ENCODE assay signal across 8 mouse cellular contexts in the genomic region with DNA sequence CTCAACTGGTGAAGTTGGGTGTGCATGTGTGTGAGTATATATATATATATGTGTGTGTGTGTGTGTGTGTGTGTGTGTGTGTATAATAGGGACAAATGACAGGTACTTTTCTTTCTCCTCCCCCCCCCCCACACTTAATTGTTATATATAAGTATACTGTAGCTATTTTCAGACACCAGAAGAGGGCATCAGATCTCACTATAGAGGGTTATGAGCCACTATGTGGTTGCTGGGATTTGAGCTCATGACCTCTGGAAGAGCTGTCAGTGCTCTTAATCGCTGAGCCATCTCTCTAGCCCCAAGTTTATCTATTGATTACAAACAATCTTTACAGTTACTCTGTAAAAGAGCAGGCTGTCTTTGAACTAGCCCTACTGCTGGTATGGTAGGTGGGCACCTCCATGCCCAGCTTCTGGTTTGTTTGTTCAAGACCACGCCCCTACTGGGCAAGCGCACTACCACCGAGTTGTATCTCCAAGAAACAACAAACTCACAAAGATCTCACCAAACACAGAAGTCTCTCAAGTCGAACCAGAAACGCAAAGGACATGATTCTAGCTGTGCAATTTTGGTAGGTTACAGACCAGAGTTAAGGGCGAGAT. TPM values are rescaled to one million over a fixed set of nuclear protein-coding genes. Genes with fewer than 3 reads are reported as not detected.
A peak's percentile ranks its signal among the peaks of the same experiment; 100 is the strongest.
DNase-seq lines count a peak whose midpoint lies in the region; ATAC-seq and TF ChIP-seq lines count a peak whose summit lies in the region.

No protein-coding gene starts in this region.

- no peak overlapping the region for H3K9ac ChIP-seq in kidney, embryonic 14.5 days (ENCODE audit: low read depth, low read length)
- peak overlapping the region; percentile 43 for H3K9ac ChIP-seq in hindbrain, embryonic 16.5 days (ENCODE audit: low read depth, low read length)
- peak overlapping the region; percentile 30; the same call in 1 of the 2 replicates for H3K9ac ChIP-seq in midbrain, embryonic 16.5 days (ENCODE audit: low read depth, low read length)

- H3K4me3 ChIP-seq in kidney, embryonic 14.5 days (ENCODE audit: low read length), result peak overlapping the region; percentile 87
- H3K4me3 ChIP-seq in bone marrow macrophage, adult 2 months (ENCODE audit: insufficient read depth, low read length), result peak overlapping the region; percentile 67
- H3K4me3 ChIP-seq in hindbrain, embryonic 16.5 days (ENCODE audit: low read length), result peak overlapping the region; percentile 83
- peak overlapping the region; percentile 59 for H3K4me3 ChIP-seq in midbrain, embryonic 16.5 days (ENCODE audit: low read depth, low read length)

- TF ChIP-seq CTCF in bone marrow macrophage, adult 2 months (IDR thresholded peaks at IDR 0.05; ENCODE audit: low read depth, low read length), result no peak

- H3K27ac ChIP-seq in kidney, embryonic 14.5 days (ENCODE audit: low read depth, low read length), result 0 out of 2 replicates have a peak overlapping the region, but pooled peaks have one; percentile 37
- peak overlapping the region; percentile 63 for H3K27ac ChIP-seq in bone marrow macrophage, adult 2 months (ENCODE audit: insufficient read depth, low read depth, low read length)
- H3K27ac ChIP-seq in hindbrain, embryonic 16.5 days (ENCODE audit: low read depth, low read length), result peak overlapping the region; percentile 70
- peak overlapping the region; percentile 79 for H3K27ac ChIP-seq in midbrain, embryonic 16.5 days (ENCODE audit: low read length)

- no peak for DNase-seq in kidney, postnatal 36 days
- DNase-seq in urinary bladder, postnatal 36 days (ENCODE audit: low spot score in 2 of 2), result no peak
- no peak for DNase-seq in layer of hippocampus, postnatal 25 days (ENCODE audit: extremely low spot score in 1 of 2, low spot score in 1 of 2)
- DNase-seq in adrenal gland, postnatal 36 days, result no peak

- peak overlapping the region; percentile 72 for H3K4me2 ChIP-seq in kidney, embryonic 14.5 days (replicated peaks; ENCODE audit: low read depth, low read length)
- H3K4me2 ChIP-seq in hindbrain, embryonic 16.5 days (ENCODE audit: low read length), result peak overlapping the region; percentile 76
- H3K4me2 ChIP-seq in midbrain, embryonic 16.5 days (ENCODE audit: low read length), result peak overlapping the region; percentile 77

- H3K4me1 ChIP-seq in kidney, embryonic 14.5 days (ENCODE audit: control insufficient read depth, insufficient read depth, low read length), result peaks cover 14% of the 10 kb centered on the region
- peaks cover 7% of the 10 kb centered on the region for H3K4me1 ChIP-seq in bone marrow macrophage, adult 2 months (ENCODE audit: control insufficient read depth, insufficient read depth, low read length)
- peaks cover 17% of the 10 kb centered on the region for H3K4me1 ChIP-seq in hindbrain, embryonic 16.5 days (ENCODE audit: control insufficient read depth, insufficient read depth, low read depth, low read length)
- peaks cover 20% of the 10 kb centered on the region for H3K4me1 ChIP-seq in midbrain, embryonic 16.5 days (ENCODE audit: control insufficient read depth, insufficient read depth, low read length)

- ATAC-seq in kidney, embryonic 14.5 days (ENCODE audit: low FRiP score, low TSS enrichment), result peak; percentile 58; the same call in 1 of the 2 replicates
- peak; percentile 78 for ATAC-seq in hindbrain, embryonic 16.5 days
- peak; percentile 76 for ATAC-seq in midbrain, embryonic 16.5 days

- peaks cover 14% of the 10 kb centered on the region; the same call in 1 of the 2 replicates for H3K36me3 ChIP-seq in kidney, embryonic 14.5 days (ENCODE audit: control insufficient read depth, insufficient read depth, low read length)
- H3K36me3 ChIP-seq in hindbrain, embryonic 16.5 days (ENCODE audit: control insufficient read depth, insufficient read depth, low read length), result peaks cover 3% of the 10 kb centered on the region; the same call in 1 of the 2 replicates
- H3K36me3 ChIP-seq in midbrain, embryonic 16.5 days (ENCODE audit: control insufficient read depth, insufficient read depth, low read length), result no peaks in the 10 kb centered on the region

- no peaks in the 10 kb centered on the region for H3K9me3 ChIP-seq in kidney, embryonic 14.5 days (ENCODE audit: control insufficient read depth, low read length)
- no peaks in the 10 kb centered on the region for H3K9me3 ChIP-seq in hindbrain, embryonic 16.5 days (ENCODE audit: control insufficient read depth, low read length)
- no peaks in the 10 kb centered on the region for H3K9me3 ChIP-seq in midbrain, embryonic 16.5 days (replicated peaks; ENCODE audit: control insufficient read depth, low read length, poor library complexity, severe bottlenecking)

- TF ChIP-seq POLR2A in bone marrow macrophage, adult 2 months (IDR thresholded peaks at IDR 0.05; ENCODE audit: borderline replicate concordance, low read depth, low read length), result no peak

- no peaks in the 10 kb centered on the region for H3K27me3 ChIP-seq in kidney, embryonic 14.5 days (ENCODE audit: control insufficient read depth, insufficient read depth, low read length)
- H3K27me3 ChIP-seq in hindbrain, embryonic 16.5 days (replicated peaks; ENCODE audit: control insufficient read depth, insufficient read depth, low read length), result no peaks in the 10 kb centered on the region
- H3K27me3 ChIP-seq in midbrain, embryonic 16.5 days (ENCODE audit: control insufficient read depth, insufficient read depth, low read depth, low read length), result no peaks in the 10 kb centered on the region

- 3% methylated on average over 7 of the region's 7 CpGs for WGBS in kidney, embryonic 14.5 days
- 6% methylated on average over 7 of the region's 7 CpGs for WGBS in hindbrain, embryonic 16.5 days
- 2% methylated on average over 7 of the region's 7 CpGs for WGBS in midbrain, embryonic 16.5 days

RNA-seq across cellular contexts. Expression of gene Wdr4, which starts 0.3 kb away (rescaled TPM):
- polyA plus RNA-seq in kidney, embryonic 14.5 days (2014; fragmentation: Nextera tagmentation; extraction: Ambion mirVana), result 40.6 and 45.7 TPM in 2 replicates
- 11.3 and 13.8 TPM in 2 replicates for polyA plus RNA-seq in bone marrow macrophage, adult 2 months (2012; ENCODE audit: insufficient read depth, insufficient read length, missing spikeins)
- 38.1 and 41.2 TPM in 2 replicates for polyA plus RNA-seq in hindbrain, embryonic 16.5 days (2015; fragmentation: Nextera tagmentation; extraction: Ambion mirVana)
- 38.5 and 43.7 TPM in 2 replicates for polyA plus RNA-seq in midbrain, embryonic 16.5 days (2015; fragmentation: Nextera tagmentation; extraction: Ambion mirVana)
- total RNA-seq in layer of hippocampus, postnatal 25 days (2021), result 10 to 100 TPM; 23.8 to 25.6 TPM
- total RNA-seq in adrenal gland, postnatal 36 days (2021), result 10 to 100 TPM; 20.5 to 24.0 TPM

RNA-seq across cellular contexts. Expression of gene Ndufv3, which starts 0.5 kb away (rescaled TPM):
- 231 and 270 TPM in 2 replicates for polyA plus RNA-seq in kidney, embryonic 14.5 days (2014; fragmentation: Nextera tagmentation; extraction: Ambion mirVana)
- polyA plus RNA-seq in bone marrow macrophage, adult 2 months (2012; ENCODE audit: insufficient read depth, insufficient read length, missing spikeins), result 132 and 146 TPM in 2 replicates
- 431 and 478 TPM in 2 replicates for polyA plus RNA-seq in hindbrain, embryonic 16.5 days (2015; fragmentation: Nextera tagmentation; extraction: Ambion mirVana)
- polyA plus RNA-seq in midbrain, embryonic 16.5 days (2015; fragmentation: Nextera tagmentation; extraction: Ambion mirVana), result 400 and 424 TPM in 2 replicates
- total RNA-seq in layer of hippocampus, postnatal 25 days (2021), result 100 to 1,000 TPM; 268 to 278 TPM
- 100 to 1,000 TPM; 372 to 422 TPM for total RNA-seq in adrenal gland, postnatal 36 days (2021)

RNA-seq across cellular contexts. Expression of gene Pknox1, which starts 45.1 kb away (rescaled TPM):
- 27.1 and 44.0 TPM in 2 replicates for polyA plus RNA-seq in kidney, embryonic 14.5 days (2014; fragmentation: Nextera tagmentation; extraction: Ambion mirVana)
- polyA plus RNA-seq in bone marrow macrophage, adult 2 months (2012; ENCODE audit: insufficient read depth, insufficient read length, missing spikeins), result 14.3 and 18.6 TPM in 2 replicates
- polyA plus RNA-seq in hindbrain, embryonic 16.5 days (2015; fragmentation: Nextera tagmentation; extraction: Ambion mirVana), result 33.0 and 35.1 TPM in 2 replicates
- 18.8 and 25.0 TPM in 2 replicates for polyA plus RNA-seq in midbrain, embryonic 16.5 days (2015; fragmentation: Nextera tagmentation; extraction: Ambion mirVana)
- 10 to 100 TPM; 13.0 to 15.8 TPM for total RNA-seq in layer of hippocampus, postnatal 25 days (2021)
- 10 to 100 TPM; 19.9 to 24.0 TPM for total RNA-seq in adrenal gland, postnatal 36 days (2021)
